Mouse (Mus musculus) ES-E14 (cell line): ENCODE measurements at regions not wholly inside any gene's neighbourhood (a gene's known extent, or its start where the extent isn't known, plus 50 kb on each side); places are given as distances from the start of the nearest gene placed in this dataset.

Experiments
- MAFK ChIP-seq: IDR thresholded peaks from 2 replicates; pipeline ENCODE4 v1.6.1; 2014; ENCODE audit warnings: mild to moderate bottlenecking, low read depth, low read length, inconsistent platforms; ENCODE audit not compliant: insufficient read depth
- ZNF384 ChIP-seq: IDR thresholded peaks from 2 replicates; pipeline ENCODE4 v1.6.1; 2012; ENCODE audit warnings: low read depth, low read length, inconsistent platforms

DNA sequence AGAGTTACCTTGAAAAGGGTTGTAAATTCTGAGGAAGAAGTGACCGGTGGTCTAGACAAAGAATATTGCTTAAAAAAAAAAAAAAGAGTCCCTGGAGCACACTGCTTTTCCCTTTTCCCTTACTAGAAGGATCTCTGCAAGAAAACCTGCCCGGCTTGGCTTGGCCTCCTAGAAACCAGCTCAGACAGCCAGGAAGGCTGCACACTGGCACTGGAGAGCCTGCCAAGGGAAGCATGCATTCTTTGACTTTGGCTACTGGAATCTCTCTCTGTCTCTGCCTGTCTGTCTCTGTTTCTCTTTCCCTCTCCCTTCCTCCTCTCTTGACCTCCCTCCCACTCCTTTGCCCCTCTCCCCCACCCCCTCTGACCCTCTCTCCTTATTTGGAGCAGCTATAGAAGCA is 71.1 kb upstream of the Lgalsl start:
- TF ChIP-seq ZNF384 (no peak), MAFK (no peak)
